Mouse (Mus musculus) urinary bladder, adult 2 months (tissue): ENCODE results near the gene Ttll3. TPM values are rescaled to one million over a fixed set of nuclear protein-coding genes. Genes with fewer than 3 reads are reported as not detected.

Experiments
- DNase-seq: peaks from one replicate; pipeline ENCODE4 v3.0.0; 2022; ENCODE audit warnings: low spot score
- polyA plus RNA-seq: library from polyadenylated mRNA; depleted of rRNA; stranded (reverse); fragments of >200 nt; gene quantifications from 2 replicates; pipeline ENCODE4 v1.2.3, GENCODE M21; 2012; rRNA removed

Gene Ttll3
- 6.3 and 8.5 TPM in 2 replicates for polyA plus RNA-seq

GRCm38 (mm10) chr6:113388960-113389359 is at the start of gene Ttll3:
TSS of gene Ttll3 (plus strand) at chr6:113389260.
- DNase-seq = no peak

DNA sequence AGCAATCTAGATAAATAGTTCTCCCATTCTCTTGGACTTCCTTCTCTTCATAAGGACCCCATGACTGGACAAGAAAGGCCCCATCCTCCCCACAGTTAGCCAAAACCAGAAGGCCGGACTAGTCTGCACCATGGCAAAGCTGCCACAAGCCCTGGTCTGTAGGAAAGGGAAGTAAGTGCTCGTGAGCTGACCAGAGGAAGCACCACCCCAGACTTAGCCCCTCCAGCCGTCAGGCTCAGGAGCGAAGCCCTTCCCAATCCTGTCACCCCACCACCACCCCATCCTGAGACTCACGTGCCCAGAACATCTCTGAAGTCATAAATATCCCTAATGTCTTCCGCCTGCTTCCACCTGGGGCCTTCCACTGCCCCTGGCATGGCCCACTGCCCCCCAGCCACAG is 47.5 kb upstream of the Ttll3 start:
- DNase-seq = no peak

GRCm38 (mm10) chr6:113342297-113342696 is 46.8 kb upstream of the Ttll3 start:
- DNase-seq = no peak

DNA sequence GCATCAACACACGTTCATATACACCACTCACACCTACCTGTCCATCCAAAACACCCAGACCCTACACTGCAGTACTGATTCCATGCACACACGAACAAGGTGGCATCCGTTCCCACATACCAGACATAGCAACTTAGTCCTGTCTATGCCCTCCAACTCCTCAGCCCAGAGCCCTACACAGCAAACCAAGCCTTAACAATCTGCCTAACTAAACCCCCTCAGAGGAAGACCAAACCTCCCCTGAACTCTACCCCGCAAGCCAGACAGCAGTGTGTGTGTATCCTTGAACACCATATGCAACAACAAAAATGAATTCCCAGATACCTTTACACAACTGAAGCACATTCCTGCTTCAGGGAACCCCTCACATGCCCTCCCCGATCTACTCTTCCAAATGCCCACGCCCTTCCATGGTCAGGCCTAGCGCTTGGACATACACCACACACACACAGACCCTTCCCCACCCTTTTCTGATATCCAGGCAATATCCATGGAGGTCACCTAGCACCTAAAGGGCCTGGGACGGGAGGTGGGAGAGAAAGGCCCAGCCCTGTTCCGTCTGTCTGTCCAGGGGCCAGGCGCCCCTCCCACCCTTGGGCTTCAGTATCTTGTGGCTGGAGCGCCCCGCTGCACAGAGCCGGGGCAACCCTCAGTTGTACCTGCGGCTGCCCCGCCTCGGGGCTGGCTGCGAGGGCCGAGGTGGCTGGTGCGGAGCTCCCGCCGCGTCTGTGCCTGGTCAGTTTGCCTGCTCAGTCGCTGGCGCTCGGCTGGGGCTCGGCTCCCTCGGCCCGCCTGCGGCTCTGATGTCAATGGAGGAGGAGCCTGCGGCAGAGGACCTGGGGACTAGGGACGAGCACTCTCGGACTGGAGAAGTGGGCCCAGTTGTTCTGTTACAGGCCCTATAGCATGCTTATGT is 45.6 kb upstream of the Ttll3 start, which contains the start of gene Camk1:
TSS of gene Camk1 (minus strand) at position 808 of the 916 bp plus-strand sequence.
- peak; percentile 74 for DNase-seq

DNA sequence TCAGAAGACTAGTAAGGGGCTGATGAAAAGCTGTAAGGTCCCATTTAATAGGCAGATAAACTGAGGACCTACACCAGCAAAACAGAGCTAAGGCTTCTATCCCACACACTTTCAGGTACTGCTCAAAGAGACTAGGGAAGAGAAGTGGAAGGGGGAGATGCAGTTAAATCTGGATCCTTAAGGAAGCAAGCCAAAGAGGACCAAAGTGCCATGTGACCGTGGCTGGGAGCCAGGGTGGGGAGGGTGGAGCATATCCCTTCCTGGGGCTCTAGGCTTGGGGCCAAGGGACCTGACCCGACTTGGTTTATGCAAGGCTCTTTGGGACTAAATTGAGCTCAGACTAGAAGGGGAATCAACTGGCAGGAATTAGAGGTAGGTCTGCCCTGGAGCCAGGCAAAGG is 44.7 kb upstream of the Ttll3 start:
- DNase-seq = no peak

DNA sequence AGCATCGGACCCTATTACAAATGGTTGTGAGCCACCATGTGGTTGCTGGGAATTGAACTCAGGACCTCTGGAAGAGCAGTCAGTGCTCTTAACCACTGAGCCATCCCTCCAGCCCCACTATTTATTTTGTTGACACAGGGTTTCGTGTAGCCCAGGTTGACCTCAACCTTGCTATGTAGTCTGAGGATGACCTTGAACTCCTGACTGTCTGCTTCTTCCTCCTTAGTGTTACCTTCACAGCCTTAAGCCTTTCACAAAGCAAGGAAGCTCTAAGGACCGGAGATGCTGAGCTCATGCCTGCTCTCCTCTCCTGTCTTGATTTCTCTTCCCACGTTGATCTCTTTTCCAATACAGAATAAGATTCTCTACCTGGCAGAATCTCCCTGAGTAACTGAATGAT is 42.2 kb upstream of the Ttll3 start:
- DNase-seq = no peak

DNA sequence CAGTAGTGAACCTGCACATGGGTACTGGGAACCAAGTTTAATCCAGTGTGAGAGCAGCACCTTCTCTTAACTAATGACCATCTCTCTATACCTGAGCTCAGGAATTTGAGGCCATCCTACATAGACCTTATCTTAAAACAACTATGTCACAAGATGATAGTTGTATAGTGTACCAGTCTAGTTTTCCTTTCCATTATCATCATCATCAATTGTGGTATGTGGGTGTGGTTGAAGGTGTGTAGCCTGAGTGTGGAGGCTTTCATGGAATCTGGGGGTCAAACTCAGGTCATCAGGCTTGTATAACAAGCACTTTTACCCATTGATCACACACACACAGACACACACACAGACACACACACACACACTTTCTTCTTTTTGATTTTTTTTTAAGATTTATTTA is 38.5 kb upstream of the Ttll3 start:
- no peak for DNase-seq

GRCm38 (mm10) chr6:113351161-113351560 is 37.9 kb upstream of the Ttll3 start:
- no peak for DNase-seq

DNA sequence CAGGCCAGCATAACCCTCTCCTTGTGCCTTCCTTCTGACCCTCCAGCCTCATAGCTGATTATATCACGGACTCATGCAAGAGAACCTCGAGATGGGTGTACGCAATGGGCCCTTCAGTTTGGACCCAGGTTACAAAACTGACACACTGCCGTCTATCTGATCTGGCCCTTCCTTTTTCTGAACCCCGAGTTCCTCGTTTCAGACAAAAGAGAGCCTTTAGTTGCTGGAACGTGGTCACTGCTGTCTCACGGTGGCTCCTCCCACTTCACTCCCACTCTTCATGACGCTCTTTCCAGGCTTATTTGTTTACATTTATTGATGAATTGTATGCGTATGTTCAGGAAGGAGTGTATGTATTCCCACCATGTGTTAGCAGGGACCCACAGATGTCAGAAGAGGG is 37.4 kb upstream of the Ttll3 start:
- DNase-seq = no peak

- DNase-seq = no peak
These were observed 36.2 kb upstream of the Ttll3 start for GRCm38 (mm10) chr6:113352820-113353219.

GRCm38 (mm10) chr6:113353696-113354095 is 35.4 kb upstream of the Ttll3 start:
- no peak for DNase-seq

DNA sequence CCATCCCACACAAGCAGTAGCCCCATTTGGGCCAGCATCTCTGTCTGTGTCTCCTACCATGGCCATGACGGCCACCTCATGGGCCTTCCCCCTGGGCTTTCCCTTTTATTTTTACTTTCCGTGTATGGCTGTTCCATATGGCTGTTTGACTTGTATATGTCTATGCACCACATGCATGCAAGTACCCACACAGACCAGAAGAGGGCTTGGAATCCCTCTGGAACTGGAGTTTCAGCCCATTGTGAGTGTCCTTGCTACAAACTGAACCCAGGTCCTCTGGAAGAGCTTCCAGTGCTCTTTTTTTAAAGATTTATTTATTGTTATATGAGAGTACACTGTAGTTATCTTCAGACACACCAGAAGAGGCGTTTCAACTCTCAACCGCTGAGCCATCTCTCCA is 27.6 kb upstream of the Ttll3 start:
- no peak for DNase-seq

DNA sequence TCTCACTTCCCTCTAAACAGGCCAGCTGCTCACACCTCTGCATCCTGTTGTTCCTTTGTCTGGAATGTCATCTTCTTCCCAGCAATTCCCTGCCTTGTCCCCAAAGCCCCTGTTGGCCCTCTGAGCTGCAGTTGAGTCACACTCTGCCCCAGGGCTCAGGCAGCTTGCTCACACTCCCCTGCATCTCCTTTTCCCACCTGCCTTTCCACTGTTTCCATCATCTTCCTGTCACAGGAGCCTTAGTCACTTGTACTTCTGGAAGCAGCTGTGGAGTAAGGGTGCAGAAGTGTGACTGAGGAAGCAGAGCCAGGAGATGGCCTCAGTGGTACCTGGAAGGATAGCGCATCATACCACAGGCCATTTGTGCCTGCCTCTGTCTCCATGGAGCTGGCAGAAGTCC is 26.8 kb upstream of the Ttll3 start:
- DNase-seq = no peak

DNA sequence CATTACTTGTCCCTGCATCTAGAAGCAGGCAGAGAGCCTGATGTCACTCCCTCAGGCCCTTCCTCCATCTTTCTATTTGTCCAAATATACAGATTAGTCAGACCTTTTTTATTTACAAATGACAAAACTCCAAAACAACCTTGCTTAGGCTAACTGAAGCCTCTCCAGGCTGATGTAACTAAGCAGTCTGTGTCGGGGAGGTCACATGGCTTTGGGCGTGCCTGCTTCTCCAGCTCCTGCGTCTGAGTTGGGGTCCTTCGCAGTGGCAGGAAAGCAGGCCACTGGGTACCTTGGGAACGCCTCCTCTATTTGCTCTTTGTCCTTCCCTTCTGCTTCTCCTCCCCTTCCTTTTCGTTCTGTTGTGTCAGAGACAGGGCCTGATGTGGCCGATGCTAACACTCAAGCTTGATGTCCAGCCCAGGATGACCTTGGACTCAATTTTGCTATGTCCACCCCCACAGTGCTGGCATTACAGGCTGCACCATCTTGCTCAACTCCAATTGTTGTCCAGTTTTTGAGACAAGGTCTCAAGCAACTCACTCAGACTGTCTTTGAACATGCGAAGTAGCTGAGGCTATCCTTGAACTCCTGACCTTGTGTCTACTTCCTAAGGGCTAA is 24.4 kb upstream of the Ttll3 start:
- no peak for DNase-seq

- DNase-seq = no peak
These were observed 22.4 kb upstream of the Ttll3 start for GRCm38 (mm10) chr6:113366639-113367038.

GRCm38 (mm10) chr6:113367574-113367973 is 21.5 kb upstream of the Ttll3 start:
- no peak for DNase-seq

DNA sequence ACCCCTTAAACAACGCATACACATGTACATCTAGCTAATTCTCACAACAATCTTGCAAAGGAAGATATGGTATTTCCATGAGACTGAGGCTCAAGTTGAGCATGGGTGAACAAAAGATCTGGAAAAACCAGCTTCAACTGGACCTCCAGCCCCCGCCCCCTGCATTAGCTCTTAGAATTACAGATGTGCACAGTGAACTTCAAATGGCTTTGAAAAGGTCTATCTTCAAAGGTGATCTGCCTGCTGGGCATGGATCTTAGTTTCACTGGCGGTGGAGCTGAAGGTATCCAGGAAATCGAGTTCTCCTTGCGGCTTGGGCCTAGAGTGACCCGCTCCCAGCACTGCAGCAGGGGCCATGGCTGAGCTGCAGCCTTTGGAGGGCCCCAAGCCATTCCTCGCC is 20.9 kb upstream of the Ttll3 start:
- no peak for DNase-seq

DNA sequence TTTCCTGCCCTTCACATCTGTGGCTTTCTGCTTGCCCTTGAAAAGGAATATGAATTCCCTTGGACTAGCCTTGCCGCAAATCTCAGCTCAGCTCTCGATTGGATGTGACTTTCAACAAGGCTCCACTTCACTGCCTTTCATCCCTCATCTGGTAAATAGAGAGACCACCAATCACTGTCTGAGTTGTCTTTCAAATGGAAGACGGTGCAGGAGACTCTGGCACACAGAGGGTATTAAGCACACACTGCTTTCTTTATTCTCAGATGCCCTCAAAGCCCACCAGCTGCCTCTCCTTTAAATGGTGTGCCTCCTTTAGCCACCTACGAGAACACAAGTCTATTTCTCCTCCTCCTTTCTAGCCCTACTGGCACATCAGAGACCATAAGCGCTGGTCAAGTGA is 20.5 kb upstream of the Ttll3 start:
- no peak for DNase-seq

- no peak for DNase-seq
These were observed 18.7 kb upstream of the Ttll3 start for GRCm38 (mm10) chr6:113370194-113370929.

DNA sequence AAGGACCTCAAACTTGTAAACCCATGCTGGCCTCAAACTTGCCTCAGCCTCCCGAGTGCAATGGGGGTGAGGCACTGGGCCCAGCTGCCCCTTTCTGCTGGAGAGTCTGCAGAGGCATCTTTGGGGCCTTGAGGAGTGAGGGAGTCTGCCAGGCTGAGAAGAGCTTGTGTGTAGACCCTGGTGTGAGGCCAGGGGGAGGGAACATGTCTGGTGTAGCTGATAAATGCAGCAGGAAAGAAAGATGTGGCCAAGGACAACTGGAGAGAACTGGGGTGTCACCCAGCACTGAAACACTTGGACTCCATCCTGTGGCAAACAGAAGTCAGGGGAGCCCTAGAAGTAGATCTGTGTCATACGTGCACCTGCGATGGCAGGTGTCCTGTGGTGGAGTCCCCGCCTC is 15.6 kb upstream of the Ttll3 start:
- no peak for DNase-seq

DNA sequence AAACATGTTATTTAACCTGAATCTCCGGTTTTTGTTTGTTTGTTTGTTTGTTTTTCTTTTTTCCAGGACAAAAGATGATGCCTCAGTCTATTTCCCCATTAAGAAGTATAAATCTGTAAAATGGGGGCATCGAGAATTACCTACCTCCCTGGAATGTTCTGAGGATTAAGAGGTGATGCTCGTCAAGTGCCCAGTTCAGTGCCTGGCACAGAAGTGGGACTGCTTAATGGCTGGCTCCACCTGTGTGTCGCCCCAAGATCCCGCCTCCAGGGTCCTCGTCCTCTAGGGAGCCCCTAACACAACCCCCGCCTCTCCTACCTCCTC is 11.9 kb upstream of the Ttll3 start:
- DNase-seq = no peak

DNA sequence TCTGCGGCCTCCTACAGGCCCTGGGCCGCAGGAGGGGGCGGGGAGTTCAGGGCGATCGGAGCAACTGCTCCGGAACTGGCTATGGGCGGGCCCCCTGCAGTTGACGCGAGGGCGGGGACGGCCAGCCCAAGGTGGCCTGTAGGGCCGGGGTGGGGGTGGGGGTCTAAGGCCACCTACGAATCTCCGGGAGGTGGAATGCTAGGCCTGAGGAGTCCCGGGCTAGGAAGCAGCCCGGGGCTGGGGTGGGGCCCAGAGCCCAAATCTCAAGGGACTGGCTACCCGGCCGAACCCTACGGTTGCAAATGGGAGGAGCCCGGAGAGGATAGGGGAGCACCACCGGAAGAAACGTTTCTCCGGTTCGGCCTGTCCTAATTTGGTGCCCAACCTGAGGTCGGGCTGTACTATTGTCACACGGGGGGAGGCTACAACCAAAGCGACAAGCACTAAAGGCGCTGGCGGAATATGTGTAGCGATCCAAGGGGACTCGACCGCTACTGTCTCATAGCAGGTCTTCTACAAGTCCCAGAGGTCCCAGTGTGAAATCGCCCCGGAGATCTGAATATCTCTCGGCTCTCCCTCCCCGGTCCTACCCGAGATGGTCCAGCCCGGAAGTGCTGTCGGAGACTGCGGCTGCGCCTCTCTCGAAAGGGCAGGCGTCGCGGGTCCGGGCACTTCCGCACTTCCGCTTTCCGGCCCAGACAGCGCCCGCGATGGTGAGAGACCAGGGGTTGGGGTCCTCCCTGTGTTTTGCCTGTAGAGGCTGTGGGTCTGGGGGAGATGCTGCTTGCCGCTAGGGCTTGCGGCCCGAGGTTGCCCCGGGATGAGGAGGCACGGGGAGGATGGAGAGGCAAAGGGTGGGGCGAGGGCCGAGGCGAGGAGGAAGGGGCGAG is 11.3 kb upstream of the Ttll3 start, which contains the start of the genes Tada3 and Arpc4:
TSS of gene Tada3 (minus strand) at position 388 of the 890 bp plus-strand sequence.
TSS of gene Arpc4 (plus strand) at position 620 of the 890 bp plus-strand sequence.
- peak; percentile 87 for DNase-seq
